Mouse (Mus musculus) intestine, embryonic 16.5 days (tissue): Measurements from ENCODE around the gene Specc1. TPM values are rescaled to one million over a fixed set of nuclear protein-coding genes. Genes with fewer than 3 reads are reported as not detected.

Experiments used
- ATAC-seq: fragments of 200-750 bp; cut with Nextera tagmentation; 2 replicates; pipeline ENCODE4 v1.8.0; 2017; ENCODE audit warnings: moderate TSS enrichment, moderate library complexity
- H3K27ac ChIP-seq: fragments of 300-500 bp; sonication (generic); 2 replicates; pipeline ENCODE4 v1.5.1; 2014; ENCODE audit warnings: mild to moderate bottlenecking, low read length
- H3K27me3 ChIP-seq: fragments of 300-500 bp; sonication (generic); replicated peaks from 2 replicates; pipeline ENCODE4 v1.6.1; 2014; ENCODE audit warnings: low read length, control low read depth, mixed read lengths; ENCODE audit not compliant: control insufficient read depth, insufficient read depth
- H3K36me3 ChIP-seq: fragments of 300-500 bp; sonication (generic); 2 replicates; pipeline ENCODE4 v1.6.1; 2014; ENCODE audit warnings: low read length, control low read depth; ENCODE audit not compliant: control insufficient read depth, insufficient read depth
- H3K4me1 ChIP-seq: fragments of 300-500 bp; sonication (generic); 2 replicates; pipeline ENCODE4 v1.6.1; 2014; ENCODE audit warnings: low read length, control low read depth, mixed read lengths; ENCODE audit not compliant: control insufficient read depth, insufficient read depth
- H3K4me2 ChIP-seq: fragments of 300-500 bp; sonication (generic); 2 replicates; pipeline ENCODE4 v1.6.1; 2014; ENCODE audit warnings: low read depth, low read length, control low read depth
- H3K4me3 ChIP-seq: fragments of 300-500 bp; sonication (generic); 2 replicates; pipeline ENCODE4 v1.5.1; 2014; ENCODE audit warnings: mild to moderate bottlenecking, low read length
- H3K9ac ChIP-seq: fragments of 300-500 bp; sonication (generic); 2 replicates; pipeline ENCODE4 v1.6.1; 2014; ENCODE audit warnings: low read depth, low read length
- H3K9me3 ChIP-seq: fragments of 300-500 bp; sonication (generic); 2 replicates; pipeline ENCODE4 v1.6.1; 2016; ENCODE audit warnings: low read length, control low read depth; ENCODE audit not compliant: control insufficient read depth
- WGBS: fragments of 180-500 bp; shearing (Covaris S2); extraction: QIAGEN DNeasy Blood & Tissue Kit; methylation state at CpG from one replicate; pipeline ENCODE4 v1.1.7; 2014; 5-methylcytosine and 5-hydroxymethylcytosine counted together
- polyA plus RNA-seq: library from polyadenylated mRNA; unstranded; fragments of >200 nt; fragmentation: Nextera tagmentation; extraction: Ambion mirVana; gene quantifications from 2 replicates; pipeline ENCODE4 v1.2.1, GENCODE M21; 2015

The Specc1 gene
- polyA plus RNA-seq, 1 experiment from 2014 or later = 8.3 TPM

GRCm38 (mm10) chr11:61962684-61963083, 6.1 kb downstream of the Specc1 start:
- Histone ChIP-seq H3K27me3 (0 out of 2 replicates have a peak, but pooled peaks cover 3% of the 10 kb centered on the region), H3K27ac (no peak overlapping the region), H3K36me3 (no peaks in the 10 kb centered on the region), H3K9me3 (no peaks in the 10 kb centered on the region), H3K4me3 (no peak overlapping the region), H3K4me2 (no peak overlapping the region), H3K4me1 (no peaks in the 10 kb centered on the region), H3K9ac (no peak overlapping the region)
- no peak for ATAC-seq
- 69% methylated on average over 6 of the region's 6 CpGs for WGBS

GRCm38 (mm10) chr11:61963193-61963592, 6.6 kb downstream of the Specc1 start:
- WGBS = 89% methylated on average over 3 of the region's 3 CpGs

GRCm38 (mm10) chr11:61964611-61965010, 8.0 kb downstream of the Specc1 start:
- Histone ChIP-seq H3K4me2 (no peak overlapping the region), H3K9ac (no peak overlapping the region), H3K9me3 (no peaks in the 10 kb centered on the region), H3K36me3 (no peaks in the 10 kb centered on the region), H3K27ac (no peak overlapping the region), H3K4me1 (no peaks in the 10 kb centered on the region), H3K4me3 (no peak overlapping the region), H3K27me3 (no peaks in the 10 kb centered on the region)
- ATAC-seq = no peak
- 83% methylated on average over 5 of the region's 5 CpGs for WGBS

More at GRCm38 (mm10) chr11:61963193-61963592, 6.6 kb downstream of the Specc1 start:
- no peaks in the 10 kb centered on the region for H3K36me3 ChIP-seq
- H3K27me3 ChIP-seq = no peaks in the 10 kb centered on the region
- no peaks in the 10 kb centered on the region for H3K9me3 ChIP-seq
- no peak overlapping the region for H3K9ac ChIP-seq
- no peak overlapping the region for H3K4me2 ChIP-seq
- H3K4me3 ChIP-seq = no peak overlapping the region
- no peaks in the 10 kb centered on the region for H3K4me1 ChIP-seq
- ATAC-seq = no peak
- H3K27ac ChIP-seq = no peak overlapping the region

GRCm38 (mm10) chr11:61967034-61967433, 10.5 kb downstream of the Specc1 start:
- Histone ChIP-seq H3K27ac (no peak overlapping the region), H3K9ac (no peak overlapping the region), H3K27me3 (no peaks in the 10 kb centered on the region), H3K4me3 (no peak overlapping the region), H3K9me3 (no peaks in the 10 kb centered on the region), H3K4me2 (no peak overlapping the region), H3K4me1 (no peaks in the 10 kb centered on the region), H3K36me3 (no peaks in the 10 kb centered on the region)
- WGBS = 86% methylated on average over 8 of the region's 8 CpGs
- no peak for ATAC-seq

GRCm38 (mm10) chr11:61968875-61969274, 12.3 kb downstream of the Specc1 start:
- no peaks in the 10 kb centered on the region for H3K27me3 ChIP-seq
- H3K4me2 ChIP-seq = no peak overlapping the region
- no peaks in the 10 kb centered on the region for H3K9me3 ChIP-seq
- no peaks in the 10 kb centered on the region for H3K4me1 ChIP-seq
- no peak overlapping the region for H3K27ac ChIP-seq
- ATAC-seq = no peak
- H3K9ac ChIP-seq = no peak overlapping the region
- WGBS = 88% methylated on average over 2 of the region's 2 CpGs
- H3K36me3 ChIP-seq = no peaks in the 10 kb centered on the region
- no peak overlapping the region for H3K4me3 ChIP-seq

GRCm38 (mm10) chr11:61970901-61971300, 14.3 kb downstream of the Specc1 start:
- no peak overlapping the region for H3K9ac ChIP-seq
- no peak overlapping the region for H3K4me2 ChIP-seq
- no peaks in the 10 kb centered on the region for H3K4me1 ChIP-seq
- no peak for ATAC-seq
- no peak overlapping the region for H3K27ac ChIP-seq
- no peaks in the 10 kb centered on the region for H3K36me3 ChIP-seq
- no peak overlapping the region for H3K4me3 ChIP-seq
- no peaks in the 10 kb centered on the region for H3K9me3 ChIP-seq
- WGBS = 51% methylated on average over 5 of the region's 5 CpGs
- H3K27me3 ChIP-seq = no peaks in the 10 kb centered on the region

GRCm38 (mm10) chr11:61971441-61972221, 15.1 kb downstream of the Specc1 start:
- ATAC-seq = no peak
- H3K4me1 ChIP-seq = no peaks in the 10 kb centered on the region
- no peak overlapping the region for H3K9ac ChIP-seq
- no peaks in the 10 kb centered on the region for H3K27me3 ChIP-seq
- H3K4me3 ChIP-seq = no peak overlapping the region
- H3K4me2 ChIP-seq = no peak overlapping the region
- H3K9me3 ChIP-seq = no peaks in the 10 kb centered on the region
- WGBS = 52% methylated on average over 7 of the region's 7 CpGs
- H3K36me3 ChIP-seq = no peaks in the 10 kb centered on the region
- no peak overlapping the region for H3K27ac ChIP-seq

GRCm38 (mm10) chr11:61974106-61974707, 17.6 kb downstream of the Specc1 start:
- H3K27me3 ChIP-seq = no peaks in the 10 kb centered on the region

GRCm38 (mm10) chr11:61975783-61976182, 19.2 kb downstream of the Specc1 start:
- H3K27me3 ChIP-seq = no peaks in the 10 kb centered on the region
- H3K36me3 ChIP-seq = no peaks in the 10 kb centered on the region
- ATAC-seq = no peak
- H3K4me2 ChIP-seq = no peak overlapping the region
- no peaks in the 10 kb centered on the region for H3K9me3 ChIP-seq
- no peaks in the 10 kb centered on the region for H3K4me1 ChIP-seq
- H3K9ac ChIP-seq = no peak overlapping the region
- H3K27ac ChIP-seq = no peak overlapping the region
- WGBS = 81% methylated on average over 1 of the region's 1 CpGs
- H3K4me3 ChIP-seq = no peak overlapping the region

More at GRCm38 (mm10) chr11:61974106-61974707, 17.6 kb downstream of the Specc1 start:
- no peaks in the 10 kb centered on the region for H3K4me1 ChIP-seq
- H3K9me3 ChIP-seq = no peaks in the 10 kb centered on the region
- 62% methylated on average over 13 of the region's 13 CpGs for WGBS
- H3K27ac ChIP-seq = no peak overlapping the region
- no peak overlapping the region for H3K4me2 ChIP-seq
- H3K36me3 ChIP-seq = no peaks in the 10 kb centered on the region
- no peak for ATAC-seq
- no peak overlapping the region for H3K9ac ChIP-seq
- no peak overlapping the region for H3K4me3 ChIP-seq
